Mouse (Mus musculus) ovary, adult 2 months (tissue): Measurements from ENCODE around the gene Rnaset2b. TPM values are rescaled to one million over a fixed set of nuclear protein-coding genes. Genes with fewer than 3 reads are reported as not detected.

Source experiments
- polyA plus RNA-seq: library from polyadenylated mRNA; depleted of rRNA; stranded (reverse); fragments of >200 nt; gene quantifications from 2 replicates; pipeline ENCODE4 v1.2.3, GENCODE M21; 2012; rRNA removed

Gene Rnaset2b
- polyA plus RNA-seq, result 79.7 and 96.2 TPM in 2 replicates

DNA sequence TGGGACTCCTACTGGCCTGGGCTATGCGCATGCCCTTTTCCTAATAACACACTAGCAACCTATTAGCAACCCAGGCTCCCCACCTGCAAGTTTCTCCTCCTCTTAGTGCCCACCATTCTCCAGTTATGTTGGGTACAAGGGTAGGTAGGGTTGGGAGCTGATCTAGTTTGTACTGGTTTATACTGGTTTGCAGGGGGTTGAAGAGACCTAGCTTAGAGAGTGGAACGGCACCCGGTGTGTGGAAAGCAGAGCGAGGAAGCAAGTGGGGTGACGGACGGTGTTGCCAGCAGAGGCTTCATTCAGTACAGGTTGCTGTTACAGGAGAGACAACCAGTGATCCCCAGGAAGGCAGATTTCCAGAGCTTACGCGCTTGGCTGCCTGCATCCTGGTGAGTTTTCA is at the start of gene Rnaset2b:
Rnaset2b (plus strand) TSS at position 301 of the 400 bp plus-strand sequence.

GRCm38 (mm10) chr17:6947984-6948768 is 22.3 kb upstream of the Rnaset2b start, which contains the start of gene Rsph3b:
TSS of gene Rsph3b (minus strand) at chr17:6948682.

GRCm38 (mm10) chr17:6960776-6961175 is 9.7 kb upstream of the Rnaset2b start, which contains the start of gene Tagap1:
TSS of gene Tagap1 (minus strand) at chr17:6961156.

DNA sequence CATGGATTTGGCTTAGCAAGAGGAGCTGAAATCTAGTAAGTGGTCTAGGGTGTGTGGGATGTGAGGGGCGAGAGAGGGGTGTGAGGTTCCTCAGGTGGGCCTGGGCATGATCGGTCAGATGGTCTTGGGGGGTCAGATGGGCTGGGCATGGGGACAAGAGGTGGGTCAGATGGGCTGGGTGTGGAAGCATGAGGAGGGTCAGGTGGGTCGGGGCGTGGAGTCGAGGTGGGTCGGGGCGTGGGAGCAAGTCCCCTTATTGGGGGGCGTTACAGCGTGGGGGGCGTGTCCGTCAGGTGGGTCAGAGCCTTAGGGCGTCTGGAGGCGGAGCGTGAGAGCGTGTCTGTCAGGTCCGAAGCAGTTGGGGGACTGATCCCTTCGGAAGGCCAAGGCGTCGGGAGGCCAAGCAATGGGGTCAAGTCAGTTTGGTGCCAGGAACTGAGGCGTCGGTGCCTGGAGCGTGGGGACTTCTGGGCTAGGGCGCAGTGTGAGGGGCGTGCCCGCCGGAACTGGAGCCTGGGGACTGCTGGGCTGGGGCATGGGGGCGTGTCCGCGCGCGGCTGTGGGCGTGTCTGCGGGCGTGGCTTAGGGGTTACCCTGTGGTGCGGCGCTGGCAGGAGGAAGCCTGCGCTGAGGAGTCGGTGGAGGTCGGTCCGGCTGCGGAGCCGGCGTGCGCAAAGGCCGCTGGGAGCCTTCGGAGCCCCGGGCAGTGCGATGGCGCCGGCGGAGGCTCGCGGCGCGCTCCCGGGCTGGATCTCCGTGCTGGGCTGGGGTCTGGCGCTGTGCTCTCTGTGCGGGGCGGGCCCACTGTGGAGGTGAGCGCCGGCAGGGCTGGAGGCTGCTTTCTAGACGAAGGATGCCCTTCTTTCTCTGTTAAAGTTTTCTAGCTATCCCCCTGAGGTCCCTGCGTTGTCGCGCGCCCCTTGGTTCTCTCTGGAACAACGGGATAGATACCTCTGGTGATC is 8.1 kb downstream of the Rnaset2b start, which contains the start of gene Gm49721:
Gm49721 (plus strand) TSS at position 618 of the 962 bp plus-strand sequence.

GRCm38 (mm10) chr17:7025257-7025656 is 54.8 kb downstream of the Rnaset2b start, which contains the start of gene Gm1604a:
TSS of gene Gm1604a (plus strand) at chr17:7025568.

Other genes starting within 250 kb of the Rnaset2b start
- 57.5 and 73.1 TPM in 2 replicates for gene Ezr, start 187.8 kb upstream of the Rnaset2b start, polyA plus RNA-seq
- gene Rsph3b, start 22.0 kb upstream of the Rnaset2b start, polyA plus RNA-seq, result 51.5 and 53.8 TPM in 2 replicates
- gene Tagap1, start 9.5 kb upstream of the Rnaset2b start, polyA plus RNA-seq, result 19.3 and 22.8 TPM in 2 replicates
- gene Gm49721, start 8.3 kb downstream of the Rnaset2b start, polyA plus RNA-seq, result 1.7 and 2.8 TPM in 2 replicates
- not detected in 2 replicates for gene Gm1604a, start 54.9 kb downstream of the Rnaset2b start, polyA plus RNA-seq
- gene Rps6ka2, start 199.5 kb downstream of the Rnaset2b start, polyA plus RNA-seq, result 37.6 and 53.2 TPM in 2 replicates